Mouse (Mus musculus) ES-E14 (cell line): ENCODE measurements around the gene Etnk2.

Experiments used
- CHD2 ChIP-seq: IDR thresholded peaks from 2 replicates; pipeline ENCODE4 v1.6.1; 2014; ENCODE audit warnings: mild to moderate bottlenecking, low read depth, low read length, inconsistent platforms
- ZNF384 ChIP-seq: IDR thresholded peaks from 2 replicates; pipeline ENCODE4 v1.6.1; 2012; ENCODE audit warnings: low read depth, low read length, inconsistent platforms

GRCm38 (mm10) chr1:133424547-133425140 is 61.3 kb downstream of the Etnk2 start:
- TF ChIP-seq ZNF384 (no peak), CHD2 (no peak)
